Mouse (Mus musculus) CH12.LX (cell line): Measurements from ENCODE around the gene Gm47996. TPM values are rescaled to one million over a fixed set of nuclear protein-coding genes. Genes with fewer than 3 reads are reported as not detected.
A peak's percentile ranks its signal among the peaks of the same experiment; 100 is the strongest.

ENCODE experiments used
- DNase-seq: peaks from one replicate; pipeline ENCODE4 v3.0.0-alpha.2; 2013; ENCODE audit errors: extremely low read depth
- H3K27ac ChIP-seq: 2 replicates; pipeline ENCODE4 v1.5.1; 2012; ENCODE audit warnings: low read depth, mild to moderate bottlenecking, control low read depth, moderate library complexity; ENCODE audit not compliant: insufficient read depth
- H3K27me3 ChIP-seq: replicated peaks from 2 replicates; pipeline ENCODE3; 2012; ENCODE audit warnings: inconsistent platforms
- H3K36me3 ChIP-seq, 2 experiments: replicated peaks in 1 of 2; 2 replicates each; pipeline versions ENCODE3 to v1.6.1; 2012; ENCODE audit warnings: inconsistent platforms in 1 of 2, low read length in 1 of 2, mild to moderate bottlenecking in 1 of 2, mixed read lengths in 1 of 2, moderate library complexity in 1 of 2; ENCODE audit not compliant: control insufficient read depth in 1 of 2, insufficient read depth in 1 of 2
- H3K4me1 ChIP-seq, 2 experiments: 2 replicates each; pipeline ENCODE4 v1.6.1; 2012; ENCODE audit warnings: inconsistent platforms in 1 of 2, moderate library complexity in 1 of 2; ENCODE audit not compliant: insufficient read depth in 2 of 2, control insufficient read depth in 1 of 2
- H3K4me2 ChIP-seq: 2 replicates; pipeline ENCODE4 v1.6.1; 2012; ENCODE audit warnings: low read depth, mild to moderate bottlenecking, control low read depth; ENCODE audit not compliant: poor library complexity, insufficient read depth, severe bottlenecking
- H3K4me3 ChIP-seq, 3 experiments: fragments of 150-350 bp in 1 of 3; sonication (generic) in 1 of 3; replicated peaks in 1 of 3; 2 replicates each; pipeline versions ENCODE3 to v1.5.1; 2011 to 2012; ENCODE audit warnings: low read depth in 2 of 3, low read length in 2 of 3, mild to moderate bottlenecking in 2 of 3, moderate library complexity in 2 of 3, control low read depth in 1 of 3, improper control_type of control experiment in 1 of 3, inconsistent platforms in 1 of 3, mixed read lengths in 1 of 3; ENCODE audit not compliant: poor library complexity in 1 of 3
- H3K79me2 ChIP-seq: replicated peaks from 2 replicates; pipeline ENCODE4 v1.6.1; 2012; ENCODE audit warnings: mild to moderate bottlenecking, moderate library complexity; ENCODE audit not compliant: control insufficient read depth, poor library complexity, insufficient read depth, severe bottlenecking; ENCODE audit errors: extremely low read depth
- H3K9ac ChIP-seq: 2 replicates; pipeline ENCODE4 v1.6.1; 2012; ENCODE audit warnings: low read depth, mild to moderate bottlenecking, control low read depth, moderate library complexity; ENCODE audit not compliant: insufficient read depth
- H3K9me3 ChIP-seq: replicated peaks from 2 replicates; pipeline ENCODE3; 2012; ENCODE audit warnings: low read length, inconsistent platforms, mixed read lengths
- CTCF ChIP-seq, 2 experiments: IDR thresholded peaks in 1 of 2; conservative IDR thresholded peaks in 1 of 2; 2 replicates each; pipeline ENCODE4 v1.5.1; 2011 to 2012; ENCODE audit warnings: low read depth in 2 of 2, low read length in 2 of 2, improper control_type of control experiment in 1 of 2, inconsistent platforms in 1 of 2, mild to moderate bottlenecking in 1 of 2, moderate library complexity in 1 of 2
- GABPA ChIP-seq: IDR thresholded peaks from 2 replicates; pipeline ENCODE4 v1.6.1; 2012; ENCODE audit warnings: low read depth, low read length, improper control_type of control experiment, inconsistent platforms; ENCODE audit not compliant: insufficient replicate concordance
- MAZ ChIP-seq: IDR thresholded peaks from 2 replicates; pipeline ENCODE4 v1.6.1; 2012; ENCODE audit warnings: low read depth, mild to moderate bottlenecking, inconsistent platforms, low read length, improper control_type of control experiment, moderate library complexity
- MEF2A ChIP-seq: IDR thresholded peaks from 2 replicates; pipeline ENCODE4 v1.6.1; 2014; ENCODE audit warnings: low read depth, mild to moderate bottlenecking, inconsistent platforms, low read length, improper control_type of control experiment, borderline replicate concordance
- MYC ChIP-seq: IDR thresholded peaks from 2 replicates; pipeline ENCODE4 v1.6.1; 2011; ENCODE audit warnings: low read depth, mild to moderate bottlenecking, improper control_type of control experiment, low read length
- POLR2A ChIP-seq: IDR thresholded peaks from 2 replicates; pipeline ENCODE4 v1.6.1; 2011; ENCODE audit warnings: low read depth, mild to moderate bottlenecking, improper control_type of control experiment, low read length
- TBP ChIP-seq: conservative IDR thresholded peaks from 2 replicates; pipeline ENCODE4 v1.6.1; 2011; ENCODE audit warnings: low read depth, low read length, improper control_type of control experiment
- ZKSCAN1 ChIP-seq: IDR thresholded peaks from 2 replicates; pipeline ENCODE4 v1.6.1; 2012; ENCODE audit warnings: low read depth, inconsistent platforms, low read length, improper control_type of control experiment, borderline replicate concordance
- dilution Hi-C: fragments of 300-500 bp; cut with MboI; formaldehyde crosslinking; loops from 2 replicates; pipeline ENCODE4 v1.14.3; 2020; ENCODE audit warnings: low sequenced_read_pairs; ENCODE audit not compliant: extremely low pct_unique_long_range_greater_than_20kb, extremely low pct_ligation_motif_present
- in situ Hi-C: fragments of 300-500 bp; cut with MboI; formaldehyde crosslinking; loops from 3 replicates; pipeline ENCODE4 v1.14.3; 2019; ENCODE audit warnings: low sequenced_read_pairs, low pct_ligation_motif_present, low pct_unique_long_range_greater_than_20kb, mixed read lengths
- polyA plus RNA-seq: library from polyadenylated mRNA; unstranded; fragments of >175 nt; gene quantifications from 2 replicates; pipeline ENCODE4 v1.2.1, GENCODE M21; 2012; ENCODE audit warnings: low read depth; ENCODE audit not compliant: insufficient read length
- total RNA-seq, 2 experiments: library from RNA; depleted of rRNA; stranded (reverse); fragments of 300-350 nt in 1 of 2; fragments of >200 nt in 1 of 2; gene quantifications; 2 replicates each; pipeline ENCODE4 v1.2.3; 2012 to 2014

Gm47996 gene
- total and polyA plus RNA-seq, 3 experiments: not detected

- TF ChIP-seq CTCF (conservative IDR thresholded peaks at IDR 0.05 in 1 of 2, IDR thresholded peaks at IDR 0.05 in 1 of 2; ENCODE audit: low read depth in 2 of 2, low read length in 2 of 2): no peak
- TF ChIP-seq MEF2A: 0 out of 2 replicates have a peak, but pooled peaks have one; percentile 22
- no peak for TF ChIP-seq ZKSCAN1
- TF ChIP-seq POLR2A: 0 out of 2 replicates have a peak, but pooled peaks have one; percentile 16
- TF ChIP-seq TBP: 0 out of 2 replicates have a peak, but pooled peaks have one; percentile 34
- no peak for TF ChIP-seq MAZ
- no peak for TF ChIP-seq MYC
- TF ChIP-seq GABPA: no peak
- TF ChIP-seq, all 38 proteins: peak for 3
- Histone ChIP-seq H3K9ac (no peak overlapping the region), H3K27ac (no peak overlapping the region), H3K79me2 (no peaks in the 10 kb centered on the region), H3K4me3 (no peak overlapping the region), H3K4me2 (peak overlapping the region; percentile 82), H3K9me3 (no peaks in the 10 kb centered on the region), H3K27me3 (no peaks in the 10 kb centered on the region), H3K4me1 (peaks cover 6 to 28% of the 10 kb centered on the region in 2 experiments), H3K36me3 (no peaks in the 10 kb centered on the region)
- peak; percentile 45 for DNase-seq
- in situ Hi-C loops: loop anchor here (10.0 kb wide), 1 partner anchor 154 kb away; no protein-coding TSS in a partner anchor
- dilution Hi-C loops: no loop called here
Measured at GRCm38 (mm10) chr1:151259061-151259460, 49.1 kb downstream of the Gm47996 start.

Other genes with a start within 250 kb of the Gm47996 start
- under 0.01 TPM in 2 replicates for gene Hmcn1, start 216.7 kb upstream of the Gm47996 start, total RNA-seq (2012; rRNA removed)
- 0.01 TPM in 2 replicates for gene Hmcn1, start 216.7 kb upstream of the Gm47996 start, total RNA-seq (2014; rRNA removed)
- 0.01 and 0.04 TPM in 2 replicates for gene Hmcn1, start 216.7 kb upstream of the Gm47996 start, polyA plus RNA-seq
- gene Gm47985, start 27.6 kb upstream of the Gm47996 start, total RNA-seq (2012; rRNA removed): not detected in 2 replicates
- 0.15 TPM in 1 of 2 replicates, not detected in the other for gene Gm47985, start 27.6 kb upstream of the Gm47996 start, total RNA-seq (2014; rRNA removed)
- gene Gm47985, start 27.6 kb upstream of the Gm47996 start, polyA plus RNA-seq: not detected in 2 replicates
- 0.08 TPM in 1 of 2 replicates, not detected in the other for gene Gm8947, start 17.8 kb upstream of the Gm47996 start, total RNA-seq (2012; rRNA removed)
- gene Gm8947, start 17.8 kb upstream of the Gm47996 start, total RNA-seq (2014; rRNA removed): not detected in 2 replicates
- gene Gm8947, start 17.8 kb upstream of the Gm47996 start, polyA plus RNA-seq: 0.25 and 0.36 TPM in 2 replicates
- gene Gm47995, start 11.7 kb upstream of the Gm47996 start, total RNA-seq (2012; rRNA removed): not detected in 2 replicates
- gene Gm47995, start 11.7 kb upstream of the Gm47996 start, total RNA-seq (2014; rRNA removed): not detected in 2 replicates
- gene Gm47995, start 11.7 kb upstream of the Gm47996 start, polyA plus RNA-seq: not detected in 2 replicates
- gene 3110040M04Rik, start 6.0 kb upstream of the Gm47996 start, total RNA-seq (2012; rRNA removed): not detected in 2 replicates
- not detected in 2 replicates for gene 3110040M04Rik, start 6.0 kb upstream of the Gm47996 start, total RNA-seq (2014; rRNA removed)
- gene 3110040M04Rik, start 6.0 kb upstream of the Gm47996 start, polyA plus RNA-seq: not detected in 2 replicates
- gene Ivns1abp, start 134.3 kb downstream of the Gm47996 start, total RNA-seq (2012; rRNA removed): 77.6 and 88.1 TPM in 2 replicates
- 197 and 234 TPM in 2 replicates for gene Ivns1abp, start 134.3 kb downstream of the Gm47996 start, total RNA-seq (2014; rRNA removed)
- 212 and 216 TPM in 2 replicates for gene Ivns1abp, start 134.3 kb downstream of the Gm47996 start, polyA plus RNA-seq
- 10.8 and 14.8 TPM in 2 replicates for gene Swt1, start 218.3 kb downstream of the Gm47996 start, total RNA-seq (2012; rRNA removed)
- 19.6 and 28.7 TPM in 2 replicates for gene Swt1, start 218.3 kb downstream of the Gm47996 start, total RNA-seq (2014; rRNA removed)
- 6.9 and 8.0 TPM in 2 replicates for gene Swt1, start 218.3 kb downstream of the Gm47996 start, polyA plus RNA-seq
- 21.6 and 21.8 TPM in 2 replicates for gene Trmt1l, start 218.4 kb downstream of the Gm47996 start, total RNA-seq (2012; rRNA removed)
- gene Trmt1l, start 218.4 kb downstream of the Gm47996 start, total RNA-seq (2014; rRNA removed): 20.9 and 22.7 TPM in 2 replicates
- 18.9 and 23.7 TPM in 2 replicates for gene Trmt1l, start 218.4 kb downstream of the Gm47996 start, polyA plus RNA-seq